Mouse (Mus musculus) neural tube, embryonic 10.5 days (tissue): ENCODE results near the gene Trpv6.

Experiments
- DNase-seq: peaks from one replicate; pipeline ENCODE4 v3.0.0-alpha.2; 2017; ENCODE audit warnings: low spot score; ENCODE audit errors: extremely low spot score

Gene Trpv6

GRCm38 (mm10) chr6:41622661-41623060 is 13.5 kb downstream of the Trpv6 start:
- no peak for DNase-seq

- DNase-seq: no peak
Observed at GRCm38 (mm10) chr6:41621241-41621990, 14.8 kb downstream of the Trpv6 start.

- DNase-seq: no peak
Observed at GRCm38 (mm10) chr6:41620173-41620798, 15.9 kb downstream of the Trpv6 start.

- no peak for DNase-seq
Observed at GRCm38 (mm10) chr6:41607637-41608036, 28.6 kb downstream of the Trpv6 start.

GRCm38 (mm10) chr6:41606214-41606613 is 30.0 kb downstream of the Trpv6 start:
- no peak for DNase-seq

GRCm38 (mm10) chr6:41605794-41606104 is 30.5 kb downstream of the Trpv6 start:
- no peak for DNase-seq

GRCm38 (mm10) chr6:41605061-41605793 is 31.0 kb downstream of the Trpv6 start, which contains the start of gene Ephb6:
TSS of gene Ephb6 (plus strand) at chr6:41605482.
- DNase-seq: peak; percentile 84

GRCm38 (mm10) chr6:41604401-41605050 is 31.7 kb downstream of the Trpv6 start:
- DNase-seq: peak; percentile 80

- no peak for DNase-seq
Observed at GRCm38 (mm10) chr6:41582189-41582588, 54.0 kb downstream of the Trpv6 start.

GRCm38 (mm10) chr6:41581295-41581694 is 54.9 kb downstream of the Trpv6 start:
- DNase-seq: no peak

- no peak for DNase-seq
Observed at GRCm38 (mm10) chr6:41577297-41577696, 58.9 kb downstream of the Trpv6 start.

GRCm38 (mm10) chr6:41576526-41577097 is 59.6 kb downstream of the Trpv6 start:
- no peak for DNase-seq
